ENCODE assay signal across 9 mouse cellular contexts in the genomic region with DNA sequence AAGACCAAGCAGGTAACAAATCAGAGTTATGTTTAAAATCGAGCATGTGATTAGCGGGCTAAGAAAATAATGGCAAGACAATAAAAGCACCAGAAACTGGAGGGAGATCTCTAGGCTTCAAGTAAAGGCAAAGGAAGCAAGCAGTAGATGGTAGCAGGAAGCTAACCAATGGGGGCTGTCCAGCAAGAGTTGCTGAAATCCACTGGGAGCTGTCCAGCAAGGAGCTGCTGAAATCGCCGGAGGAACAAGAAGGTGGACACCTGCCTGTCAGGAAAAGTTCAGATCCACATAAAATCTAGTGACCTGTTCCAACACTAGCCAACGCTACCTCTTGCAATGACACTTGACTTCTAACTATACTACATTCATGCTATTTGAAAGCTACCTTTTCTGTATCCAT. TPM values are rescaled to one million over a fixed set of nuclear protein-coding genes. Genes with fewer than 3 reads are reported as not detected.
DNase-seq lines count a peak whose midpoint lies in the region; ATAC-seq and TF ChIP-seq lines count a peak whose summit lies in the region.
"Had no signal": no experiment of that assay in that cellular context is flagged by ENCODE, and none has a peak within 500 bp of the region (broad histone marks: within the 10 kb centered on the region; RNA-seq: fewer than 3 reads in every experiment).

No protein-coding gene starts in this region.

- TF ChIP-seq POLR2A in brain, embryonic 14.5 days (IDR thresholded peaks at IDR 0.05; ENCODE audit: borderline replicate concordance, extremely low read depth, insufficient read depth, insufficient read length, poor library complexity, severe bottlenecking), result no peak

- H3K27me3 ChIP-seq in midbrain, embryonic 10.5 days (ENCODE audit: low read depth, poor library complexity, severe bottlenecking), result no peaks in the 10 kb centered on the region
- peaks cover 4% of the 10 kb centered on the region; the same call in 1 of the 2 replicates for H3K27me3 ChIP-seq in midbrain, embryonic 15.5 days (replicated peaks)

- H3K9ac ChIP-seq in midbrain, embryonic 15.5 days, result no peak overlapping the region
- H3K9ac ChIP-seq: liver, embryonic 14.5 days had no signal

- 23% methylated on average over 5 of the region's 5 CpGs for WGBS in midbrain, embryonic 10.5 days
- 24% methylated on average over 5 of the region's 5 CpGs for WGBS in midbrain, embryonic 15.5 days

- no peak for TF ChIP-seq CTCF in brain, embryonic 14.5 days (IDR thresholded peaks at IDR 0.05; ENCODE audit: borderline replicate concordance, extremely low read depth, insufficient read depth, insufficient read length)

- no peaks in the 10 kb centered on the region for H3K4me1 ChIP-seq in midbrain, embryonic 10.5 days
- H3K4me1 ChIP-seq in midbrain, embryonic 15.5 days, result no peaks in the 10 kb centered on the region

- no peak overlapping the region for H3K4me2 ChIP-seq in midbrain, embryonic 15.5 days

- DNase-seq in midbrain, embryonic 10.5 days (ENCODE audit: low spot score), result peak; percentile 49
- peak; percentile 56 for DNase-seq in brain, embryonic 14.5 days (ENCODE audit: low read depth)
- DNase-seq in kidney, postnatal 14 days, result peak; percentile 72
- peak; percentile 63 for DNase-seq in retina, postnatal 1 day
- DNase-seq in cerebellum, postnatal 4 days (ENCODE audit: low spot score in 2 of 2), result no peak

- H3K27ac ChIP-seq in midbrain, embryonic 10.5 days (replicated peaks), result no peak overlapping the region
- no peak overlapping the region for H3K27ac ChIP-seq in midbrain, embryonic 15.5 days
- H3K27ac ChIP-seq: liver, embryonic 14.5 days had no signal

- H3K4me3 ChIP-seq in midbrain, embryonic 10.5 days, result no peak overlapping the region
- no peak overlapping the region for H3K4me3 ChIP-seq in midbrain, embryonic 15.5 days

- H3K9me3 ChIP-seq in midbrain, embryonic 10.5 days (replicated peaks), result no peaks in the 10 kb centered on the region
- H3K9me3 ChIP-seq in midbrain, embryonic 15.5 days, result no peaks in the 10 kb centered on the region

- no peak for ATAC-seq in midbrain, embryonic 15.5 days (replicated peaks)
- no peak for ATAC-seq in CD4-positive, CD25-positive, alpha-beta regulatory T cell, adult 4 months
- no peak for ATAC-seq in cerebellum, adult (ENCODE audit: insufficient number of reproducible peaks, low FRiP score, low TSS enrichment)

- no peaks in the 10 kb centered on the region for H3K36me3 ChIP-seq in midbrain, embryonic 10.5 days
- H3K36me3 ChIP-seq in midbrain, embryonic 15.5 days (replicated peaks), result no peaks in the 10 kb centered on the region

RNA-seq across cellular contexts. Expression of a gene that starts 7.3 kb away (rescaled TPM):
- polyA plus RNA-seq in midbrain, embryonic 10.5 days (2016; fragmentation: Nextera tagmentation; extraction: Ambion mirVana), result not detected in 2 replicates
- polyA plus RNA-seq in midbrain, embryonic 15.5 days (2015; fragmentation: Nextera tagmentation; extraction: Ambion mirVana), result 0.39 and 0.70 TPM in 2 replicates
- polyA plus RNA-seq in brain, embryonic 14.5 days (2012; rRNA removed), result 0.29 and 0.39 TPM in 2 replicates
- polyA plus RNA-seq in CD4-positive, CD25-positive, alpha-beta regulatory T cell, adult 4 months (2017; shearing (Covaris generic)), result not detected
- polyA plus RNA-seq: liver, embryonic 14.5 days had no signal

Comparison
In these comparisons a context has a peak if more than half of its experiments do, and no peak if none do; other contexts are left out.
1. DNase-seq: peak in midbrain, embryonic 10.5 days (single experiment), brain, embryonic 14.5 days (single experiment), kidney, postnatal 14 days (single experiment) and retina, postnatal 1 day (single experiment); none in cerebellum, postnatal 4 days (0 of 2).